Mouse (Mus musculus) cerebellum, postnatal 4 days (tissue): ENCODE data around the gene Ksr1.

ENCODE experiments used
- DNase-seq, 2 experiments: peaks; one replicate each; pipeline ENCODE4 v3.0.0; 2022; ENCODE audit warnings: low spot score in 2 of 2, mixed read lengths in 1 of 2

Gene Ksr1

DNA sequence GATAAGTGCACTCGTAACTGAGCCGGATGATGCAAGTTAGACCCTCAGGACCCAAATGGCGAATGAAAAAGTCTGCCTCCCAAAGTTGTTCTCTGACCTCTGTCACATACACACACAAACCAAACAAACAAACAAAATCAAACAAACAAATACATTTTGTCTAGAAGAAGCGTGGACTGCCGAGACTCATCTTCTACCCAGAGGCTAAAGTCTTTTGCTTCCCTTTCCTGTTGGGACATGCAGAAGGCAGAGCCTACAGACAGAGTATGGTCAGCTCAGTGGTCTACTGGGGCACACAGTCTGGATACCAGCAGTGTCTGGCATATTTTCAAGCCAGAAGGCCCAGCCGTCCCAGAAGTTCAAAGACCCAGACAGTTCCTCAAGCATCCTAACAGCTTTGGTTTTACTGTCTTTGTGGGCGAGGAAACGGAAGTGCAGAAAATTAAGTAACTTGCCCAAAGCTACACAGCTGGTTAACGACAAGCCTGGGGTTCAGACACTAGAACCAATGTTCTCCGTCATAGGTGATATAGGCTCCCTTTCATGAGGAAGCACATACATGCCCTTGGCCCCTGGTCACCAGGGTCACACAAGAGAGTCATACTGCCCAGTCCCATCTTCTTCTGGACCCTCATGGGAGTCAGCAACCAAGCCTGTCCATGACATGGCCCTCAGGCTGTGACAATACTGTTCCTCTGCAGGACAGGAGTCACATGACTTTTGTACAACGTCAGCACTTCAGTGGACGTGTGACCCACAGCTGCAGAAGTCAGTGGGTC is 163.5 kb downstream of the Ksr1 start:
- DNase-seq, result no peak

DNA sequence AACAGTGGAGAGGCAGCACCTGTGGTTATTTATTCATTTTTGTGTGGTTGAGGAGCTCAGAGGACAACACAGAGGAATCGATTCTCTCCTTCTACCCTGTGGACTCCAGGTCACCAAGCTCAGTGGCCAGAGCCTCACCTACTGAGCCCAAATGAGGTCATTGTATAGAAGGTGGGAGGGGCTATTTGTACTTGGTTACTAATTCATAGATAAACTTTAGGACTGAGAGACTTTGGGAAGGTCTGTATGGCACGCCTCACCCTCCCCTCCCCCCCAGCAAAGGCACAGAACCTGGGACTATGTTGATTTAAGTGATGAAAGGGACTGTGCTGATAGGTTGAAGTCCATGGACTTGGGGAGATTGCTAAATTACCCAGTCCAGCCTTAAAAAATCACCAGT is 164.2 kb downstream of the Ksr1 start:
- DNase-seq, result no peak

DNA sequence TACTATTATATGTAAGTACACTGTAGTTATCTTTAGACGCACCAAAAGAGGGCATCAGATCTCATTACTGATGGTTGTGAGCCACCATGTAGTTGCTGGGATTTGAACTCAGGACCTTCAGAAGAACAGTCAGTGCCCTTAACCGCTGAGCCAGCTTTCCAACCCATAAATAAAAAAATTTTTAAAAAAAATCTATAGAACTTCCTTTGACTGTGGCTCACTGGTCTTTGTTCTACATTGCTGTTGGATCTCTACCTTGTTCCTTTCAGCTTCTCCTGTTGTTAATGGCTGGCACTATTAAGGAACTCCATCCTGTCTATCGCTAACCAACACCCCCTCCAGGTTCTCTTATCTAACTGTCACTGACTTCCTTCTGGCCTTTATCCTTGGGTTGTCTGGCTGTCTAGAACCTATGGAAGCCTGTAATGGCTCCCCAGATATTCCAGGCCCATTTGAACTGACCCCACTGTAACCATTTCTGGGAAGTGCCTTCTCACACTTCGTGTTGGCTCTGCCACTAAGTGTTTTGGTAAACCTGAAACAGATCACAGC is 166.0 kb downstream of the Ksr1 start:
- no peak for DNase-seq

DNA sequence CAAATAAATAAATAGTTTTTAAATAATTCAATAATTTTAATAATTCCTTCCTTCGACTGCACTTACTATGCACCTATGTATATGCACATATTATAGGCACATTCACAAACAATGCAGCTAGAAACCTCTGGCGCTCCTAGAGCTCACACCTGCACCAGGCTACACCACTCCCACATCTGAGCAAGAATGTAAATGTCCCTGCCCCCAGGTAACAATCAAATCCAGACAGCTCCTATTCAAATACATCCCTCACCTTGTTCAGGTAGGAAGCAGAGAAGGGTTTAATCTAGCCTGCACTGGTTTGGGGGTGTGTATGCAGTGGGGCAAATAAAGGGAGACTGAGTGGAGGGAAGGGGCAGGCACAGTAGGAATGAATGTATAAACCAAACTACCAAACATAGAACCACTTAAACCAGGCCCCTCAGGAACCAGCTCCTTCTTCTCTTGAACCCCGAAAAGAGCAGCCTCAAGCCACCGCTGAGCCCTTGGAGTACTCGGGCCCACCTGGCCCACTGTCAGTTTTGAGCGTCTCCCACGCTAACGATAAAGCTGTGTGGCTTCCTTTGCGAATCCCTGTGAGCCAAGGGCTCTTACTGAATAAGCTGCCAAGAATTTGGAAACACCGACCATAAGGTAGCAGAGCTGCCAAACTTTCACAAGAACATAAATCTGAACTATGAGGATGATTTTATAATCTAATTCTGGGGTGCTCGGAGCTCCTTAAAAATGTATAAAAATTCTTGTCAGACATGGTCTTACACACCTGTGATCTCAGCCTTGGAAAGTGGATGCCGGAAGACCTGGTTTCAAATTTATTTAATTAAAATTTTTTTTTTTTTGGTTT is 167.8 kb downstream of the Ksr1 start:
- no peak for DNase-seq

DNA sequence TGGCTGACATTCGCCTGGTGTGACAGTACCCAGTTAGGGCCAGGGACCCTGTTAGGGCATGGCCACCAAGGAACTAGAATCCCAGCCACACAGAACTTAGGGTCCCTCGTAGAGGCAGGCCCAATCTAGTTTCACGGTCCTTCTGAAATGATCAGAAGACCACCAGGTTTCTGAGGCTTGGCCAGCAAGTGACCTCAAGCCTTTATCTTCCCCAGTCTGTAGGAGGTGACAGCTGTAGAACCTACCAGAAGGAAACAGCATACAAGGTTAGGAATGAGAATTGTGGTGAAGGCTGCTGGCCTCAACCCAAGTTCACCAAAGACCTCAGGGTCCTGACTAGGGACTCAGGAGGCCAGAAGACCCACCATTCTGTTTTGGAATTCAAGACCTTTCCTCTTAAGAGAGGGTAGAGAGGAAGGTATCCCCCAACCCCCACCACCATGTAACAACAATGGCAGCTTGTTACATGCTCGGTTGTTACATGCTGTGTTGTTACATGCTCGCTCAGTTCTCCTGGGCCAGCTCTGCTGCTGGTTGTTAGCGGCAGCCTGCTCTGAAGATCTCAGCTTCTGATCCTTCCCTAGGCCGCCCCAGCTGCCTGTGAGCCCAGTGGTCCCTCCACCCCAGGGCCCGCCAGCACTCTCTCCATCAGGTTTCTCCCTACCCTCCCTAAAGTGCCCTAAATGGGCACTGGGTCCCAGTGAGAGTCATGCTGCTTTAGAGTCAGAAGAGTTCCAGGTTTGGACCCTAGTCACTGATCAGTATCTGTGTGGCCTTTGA is 169.3 kb downstream of the Ksr1 start:
- DNase-seq, result no peak

DNA sequence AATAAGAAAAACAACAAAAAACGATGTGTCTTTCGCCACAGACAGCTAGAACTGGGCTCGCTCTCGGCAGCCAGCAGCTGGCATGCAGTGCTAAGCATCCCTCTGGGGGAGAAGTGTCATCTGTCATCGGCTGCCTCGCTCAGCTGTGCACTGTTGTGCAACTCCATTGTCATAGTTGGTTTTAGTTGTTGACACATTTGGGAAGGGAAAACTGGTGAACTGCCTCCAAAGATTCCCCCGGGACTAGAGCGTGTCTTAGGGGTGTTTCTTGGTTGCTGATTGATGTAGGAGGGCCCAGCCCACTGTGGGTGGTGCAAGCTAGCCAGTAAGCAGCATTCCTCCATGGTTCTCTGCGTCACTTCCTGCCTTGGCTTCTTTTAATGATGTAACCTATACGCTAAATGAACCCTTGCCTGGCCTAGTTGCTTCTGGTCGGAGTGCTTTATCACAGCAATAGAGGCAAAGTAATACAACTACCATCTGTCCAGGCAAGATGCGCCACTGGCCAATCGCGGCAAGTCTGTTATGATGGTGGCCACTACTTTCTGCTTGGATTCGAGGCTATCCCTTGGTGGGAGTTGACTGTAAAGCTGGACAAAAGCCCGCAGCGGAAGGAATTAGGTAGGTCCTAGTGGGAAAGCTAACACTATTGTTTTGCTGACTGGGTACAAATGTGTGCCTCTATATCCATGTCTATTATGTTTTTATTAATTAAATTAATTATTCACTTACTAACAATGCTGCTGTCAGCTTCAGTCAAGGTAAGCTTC is 172.6 kb downstream of the Ksr1 start:
- DNase-seq, result peak in 1 of 2 experiments; percentile 14

DNA sequence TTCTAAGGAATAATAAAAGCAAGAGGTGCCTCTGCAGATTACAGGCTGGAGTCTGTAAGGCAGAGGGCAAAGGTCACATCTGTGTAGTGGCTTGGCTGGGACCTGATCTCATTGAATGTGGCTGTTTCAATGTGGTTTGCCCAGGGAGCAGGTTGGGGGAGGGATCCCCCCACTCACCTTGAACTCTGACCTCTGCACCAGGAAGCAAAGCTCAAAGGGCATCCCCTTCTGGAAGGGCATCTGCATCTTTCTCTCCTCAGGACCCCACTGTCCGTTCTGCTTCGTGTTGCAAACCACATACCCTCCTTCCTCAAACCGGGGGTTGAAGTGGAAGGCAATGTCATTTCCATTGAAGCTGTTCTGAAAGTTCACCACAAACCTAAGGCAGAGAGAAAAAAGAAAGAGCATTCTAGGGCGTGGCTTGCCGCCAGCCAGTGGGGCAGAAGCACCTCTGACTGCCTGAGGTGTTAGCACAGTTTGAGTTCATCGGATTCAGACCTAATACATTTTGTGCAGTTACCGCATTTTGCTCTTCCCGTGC is 173.3 kb downstream of the Ksr1 start:
- DNase-seq, result peak in 1 of 2 experiments; percentile 9

DNA sequence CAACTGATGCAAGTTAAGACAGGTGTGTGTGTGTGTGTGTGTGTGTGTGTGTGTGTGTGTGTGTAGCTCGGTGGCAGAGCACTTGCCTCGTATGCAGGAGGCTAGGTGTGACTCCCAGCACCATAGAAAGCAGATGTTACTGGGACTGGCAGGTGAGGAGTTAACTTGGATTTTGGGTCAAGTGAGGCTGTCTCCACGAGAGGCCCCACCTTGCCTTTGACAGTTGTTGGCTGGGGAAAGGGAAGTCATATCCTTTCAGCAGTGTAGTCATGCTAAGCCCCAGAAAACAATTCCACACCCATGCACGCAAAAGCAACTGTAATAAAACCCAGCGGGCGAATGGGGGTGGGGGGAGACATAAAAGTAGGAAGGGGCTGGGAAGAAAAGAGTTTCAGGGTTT is 173.9 kb downstream of the Ksr1 start:
- peak in 1 of 2 experiments; percentile 2 for DNase-seq

DNA sequence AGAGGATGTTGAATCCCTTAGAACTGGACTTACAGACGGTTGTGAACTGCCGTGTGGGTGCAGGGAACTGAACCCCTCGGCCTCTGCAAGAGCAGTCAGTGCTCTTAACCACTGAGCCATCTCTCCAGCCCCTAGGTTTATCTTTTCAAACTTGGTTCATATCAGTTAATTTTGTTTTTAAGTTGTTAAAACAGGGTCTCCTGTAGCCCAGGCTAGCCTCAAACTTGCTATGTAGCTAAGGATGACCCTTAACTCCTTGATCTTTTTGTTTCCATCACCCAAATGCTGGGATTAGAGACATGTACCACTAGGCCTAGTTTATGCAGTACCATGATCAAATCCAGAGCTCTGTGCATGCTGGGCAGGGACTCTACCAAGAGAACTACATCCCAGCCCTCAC is 174.5 kb downstream of the Ksr1 start:
- no peak for DNase-seq

DNA sequence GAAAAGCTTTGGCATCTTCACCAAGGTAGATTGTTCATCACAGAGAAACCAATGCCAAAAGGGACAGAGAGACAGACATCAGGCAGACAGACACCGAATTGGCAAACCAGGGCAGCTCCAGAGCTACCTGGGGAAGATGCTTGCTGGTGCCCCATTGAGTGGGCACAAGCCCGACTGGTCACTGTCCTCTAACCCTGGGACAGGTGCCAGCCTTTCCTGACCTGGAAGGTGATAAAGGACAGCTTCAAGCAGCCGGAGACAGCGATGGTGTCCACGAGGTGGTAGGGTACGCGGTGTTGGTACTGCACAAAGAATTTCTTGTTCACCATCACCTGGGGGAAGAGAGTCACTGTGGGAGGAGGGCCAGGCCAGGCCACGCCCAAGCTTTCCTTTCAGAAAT is 175.1 kb downstream of the Ksr1 start:
- DNase-seq, result peak in 1 of 2 experiments; percentile 14

DNA sequence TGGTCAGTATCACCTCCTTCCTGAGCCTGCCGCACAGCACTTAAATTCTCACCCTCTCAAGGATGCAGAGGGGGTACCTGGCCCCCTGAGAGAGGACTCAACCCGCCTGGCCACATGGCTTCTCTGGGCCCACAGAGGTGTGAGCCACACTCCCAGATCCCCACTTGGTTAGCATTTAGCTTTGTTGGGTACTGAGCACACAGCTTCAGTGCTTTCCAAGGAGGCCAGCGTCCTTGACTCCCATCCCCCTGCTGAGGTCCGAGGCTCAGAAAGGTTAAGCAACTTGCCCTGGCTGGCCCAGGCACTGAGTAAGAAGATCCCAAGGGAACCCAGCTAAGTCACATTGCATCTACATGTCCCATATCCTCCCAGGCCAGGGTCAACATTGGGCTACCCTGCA is 178.1 kb downstream of the Ksr1 start:
- DNase-seq, result no peak

DNA sequence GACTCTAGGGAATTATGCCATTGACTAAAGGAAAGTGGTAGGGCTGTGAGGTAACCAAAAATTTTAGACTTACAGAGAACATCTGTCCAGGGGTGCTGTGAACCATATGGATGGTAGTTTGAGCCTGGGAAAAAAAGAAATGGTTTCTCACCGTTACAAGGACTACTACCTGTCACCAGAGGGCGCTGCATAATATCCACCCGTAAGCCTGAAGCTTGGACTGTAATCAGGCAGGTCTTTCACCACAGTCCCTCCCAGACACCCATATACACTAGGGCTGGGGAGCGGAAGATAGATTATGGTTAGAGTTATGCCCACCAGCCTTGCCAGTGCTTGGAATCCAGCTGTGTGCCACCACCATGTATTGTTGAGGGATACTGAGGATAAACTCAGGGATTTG is 178.8 kb downstream of the Ksr1 start:
- DNase-seq, result peak in 1 of 2 experiments; percentile 31
